Mouse (Mus musculus) limb, embryonic 12.5 days (tissue): ENCODE data around the gene Cyb5r4. TPM values are rescaled to one million over a fixed set of nuclear protein-coding genes. Genes with fewer than 3 reads are reported as not detected.

Experiments used
- ATAC-seq: fragments of 200-750 bp; cut with Nextera tagmentation; 2 replicates; pipeline ENCODE4 v1.8.0; 2017; ENCODE audit warnings: low read depth, moderate TSS enrichment; ENCODE audit not compliant: insufficient number of reproducible peaks, insufficient read depth, low FRiP score, low TSS enrichment
- H3K27ac ChIP-seq: fragments of 300-500 bp; sonication (generic); 2 replicates; pipeline ENCODE4 v1.5.1; 2016; ENCODE audit warnings: mild to moderate bottlenecking, moderate library complexity
- H3K27me3 ChIP-seq: fragments of 300-500 bp; sonication (generic); 2 replicates; pipeline ENCODE4 v1.6.1; 2016; ENCODE audit warnings: mild to moderate bottlenecking, moderate library complexity
- H3K36me3 ChIP-seq: fragments of 300-500 bp; sonication (generic); 2 replicates; pipeline ENCODE4 v1.6.1; 2016; ENCODE audit warnings: mild to moderate bottlenecking, moderate library complexity
- H3K4me1 ChIP-seq: fragments of 300-500 bp; sonication (generic); replicated peaks from 2 replicates; pipeline ENCODE4 v1.6.1; 2016
- H3K4me2 ChIP-seq: fragments of 300-500 bp; sonication (generic); 2 replicates; pipeline ENCODE4 v1.6.1; 2016; ENCODE audit warnings: mild to moderate bottlenecking, moderate library complexity
- H3K4me3 ChIP-seq: fragments of 300-500 bp; sonication (generic); replicated peaks from 2 replicates; pipeline ENCODE4 v1.5.1; 2016; ENCODE audit warnings: mild to moderate bottlenecking
- H3K9ac ChIP-seq: fragments of 300-500 bp; sonication (generic); replicated peaks from 2 replicates; pipeline ENCODE4 v1.6.1; 2016; ENCODE audit warnings: mild to moderate bottlenecking, moderate library complexity
- H3K9me3 ChIP-seq: fragments of 300-500 bp; sonication (generic); 2 replicates; pipeline ENCODE4 v1.6.1; 2016; ENCODE audit warnings: mild to moderate bottlenecking, moderate library complexity
- WGBS: fragments of 180-500 bp; shearing (Covaris S2); methylation state at CpG from one replicate; pipeline ENCODE4 v1.1.7; 2016; 5-methylcytosine and 5-hydroxymethylcytosine counted together
- polyA plus RNA-seq: library from polyadenylated mRNA; unstranded; fragments of >200 nt; fragmentation: Nextera tagmentation; extraction: Ambion mirVana; gene quantifications from 2 replicates; pipeline ENCODE4 v1.2.1, GENCODE M21; 2016

The Cyb5r4 gene
- polyA plus RNA-seq, 1 experiment from 2014 or later: 57.8 TPM

- peaks cover 9% of the 10 kb centered on the region for H3K4me1 ChIP-seq
- no peaks in the 10 kb centered on the region for H3K27me3 ChIP-seq
- no peak overlapping the region for H3K4me2 ChIP-seq
- no peaks in the 10 kb centered on the region for H3K36me3 ChIP-seq
- no peaks in the 10 kb centered on the region for H3K9me3 ChIP-seq
- no peak overlapping the region for H3K4me3 ChIP-seq
- H3K27ac ChIP-seq: no peak overlapping the region
- ATAC-seq: no peak
- H3K9ac ChIP-seq: no peak overlapping the region
These were observed 32.0 kb upstream of the Cyb5r4 start for GRCm38 (mm10) chr9:86989822-86990221.

DNA sequence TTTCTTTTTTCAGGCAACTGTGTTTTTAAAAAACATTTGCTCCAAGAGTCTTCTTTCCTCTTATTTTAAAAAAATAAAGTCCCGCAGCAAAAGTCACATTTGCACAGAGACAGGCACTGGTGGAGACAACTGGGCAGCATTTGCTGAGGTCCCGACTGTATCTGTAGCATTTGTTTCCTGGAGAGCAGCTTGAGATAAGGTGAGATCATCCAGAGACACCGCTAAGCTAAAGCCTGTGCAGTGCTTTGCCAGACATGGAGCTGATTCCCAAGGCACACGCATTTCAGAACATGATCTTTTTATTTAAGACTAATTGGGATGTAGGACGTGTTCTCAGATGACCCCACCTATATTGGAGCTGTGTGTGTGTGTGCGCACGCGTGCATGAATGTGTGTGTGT is 30.1 kb upstream of the Cyb5r4 start:
- no peak overlapping the region for H3K9ac ChIP-seq
- peaks cover 4% of the 10 kb centered on the region for H3K4me1 ChIP-seq
- no peak for ATAC-seq
- H3K4me2 ChIP-seq: no peak overlapping the region
- no peak overlapping the region for H3K4me3 ChIP-seq
- 0 out of 2 replicates have a peak, but pooled peaks cover 4% of the 10 kb centered on the region for H3K9me3 ChIP-seq
- no peaks in the 10 kb centered on the region for H3K27me3 ChIP-seq
- WGBS: 74% methylated on average over 8 of the region's 8 CpGs
- no peaks in the 10 kb centered on the region for H3K36me3 ChIP-seq
- no peak overlapping the region for H3K27ac ChIP-seq

DNA sequence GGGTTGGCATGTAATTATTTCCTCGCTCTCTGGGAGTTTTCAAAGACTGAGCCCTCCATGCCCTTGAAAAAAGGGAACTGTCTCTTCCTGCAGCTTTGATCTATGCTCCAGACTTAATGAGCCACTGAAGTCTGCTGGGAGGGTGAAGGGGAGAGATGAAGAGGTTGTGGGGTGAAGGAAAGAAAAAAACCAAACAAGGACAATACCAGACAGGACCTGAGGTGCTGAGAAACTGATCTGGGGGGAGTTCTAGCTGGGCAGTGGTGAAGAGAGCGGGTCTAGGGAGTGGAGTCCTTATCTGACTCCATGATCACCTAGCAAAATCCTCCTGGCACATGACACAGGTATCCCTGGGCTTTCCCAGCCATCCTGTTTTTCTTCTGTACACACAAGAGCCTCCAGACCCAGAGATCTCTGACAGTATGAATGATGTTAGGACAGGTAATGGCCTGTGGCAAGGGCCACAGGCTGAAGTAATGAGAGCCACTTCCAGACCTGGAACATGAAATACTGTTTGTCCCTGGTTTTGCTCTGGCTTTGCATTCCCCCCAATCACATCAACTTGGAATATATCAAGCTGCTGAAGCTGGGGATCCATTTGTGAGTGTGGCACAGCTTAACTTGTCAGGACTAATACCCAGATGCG is 24.6 kb upstream of the Cyb5r4 start:
- Histone ChIP-seq H3K36me3 (no peaks in the 10 kb centered on the region), H3K27ac (no peak overlapping the region), H3K4me1 (no peaks in the 10 kb centered on the region), H3K4me2 (no peak overlapping the region), H3K9me3 (0 out of 2 replicates have a peak, but pooled peaks cover 4% of the 10 kb centered on the region), H3K27me3 (no peaks in the 10 kb centered on the region), H3K9ac (no peak overlapping the region), H3K4me3 (no peak overlapping the region)
- 50% methylated on average over 3 of the region's 3 CpGs for WGBS
- no peak for ATAC-seq

DNA sequence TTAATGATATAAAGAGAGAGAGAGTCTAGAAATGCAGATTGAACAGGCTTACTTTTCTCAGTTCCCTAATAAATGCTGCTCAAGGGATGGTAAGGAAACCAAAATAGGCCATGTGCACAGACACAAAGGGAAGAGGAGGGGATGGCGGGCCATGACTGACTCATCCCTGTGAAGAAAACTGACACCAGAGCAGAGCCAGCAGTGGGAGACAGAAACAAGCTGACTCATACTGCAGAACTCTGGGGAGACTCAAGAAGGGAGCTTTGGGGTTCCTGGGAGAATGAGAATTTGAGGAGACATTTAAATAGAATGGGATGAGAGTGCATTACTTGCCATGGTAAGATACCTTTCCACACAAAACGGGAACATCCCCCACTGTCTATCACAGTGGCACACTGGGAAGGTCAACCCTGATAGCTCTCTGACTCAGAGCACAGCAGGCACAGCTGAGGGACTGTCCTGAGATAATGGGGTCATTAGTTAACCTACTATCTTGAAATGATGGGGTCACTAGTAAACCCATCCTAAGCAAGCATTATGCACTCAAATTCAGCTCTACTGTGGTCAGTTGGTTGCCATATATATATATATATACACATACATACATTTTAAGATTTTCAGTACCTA is 21.7 kb upstream of the Cyb5r4 start:
- no peak overlapping the region for H3K9ac ChIP-seq
- whole genome bisulfite sequencing: 69% methylated on average over 2 of the region's 2 CpGs
- no peak overlapping the region for H3K27ac ChIP-seq
- H3K27me3 ChIP-seq: no peaks in the 10 kb centered on the region
- H3K9me3 ChIP-seq: 0 out of 2 replicates have a peak, but pooled peaks cover 4% of the 10 kb centered on the region
- no peak overlapping the region for H3K4me2 ChIP-seq
- no peak overlapping the region for H3K4me3 ChIP-seq
- no peaks in the 10 kb centered on the region for H3K36me3 ChIP-seq
- no peak for ATAC-seq
- no peaks in the 10 kb centered on the region for H3K4me1 ChIP-seq

- no peaks in the 10 kb centered on the region for H3K36me3 ChIP-seq
- H3K27ac ChIP-seq: no peak overlapping the region
- no peaks in the 10 kb centered on the region for H3K9me3 ChIP-seq
- no peak overlapping the region for H3K4me3 ChIP-seq
- peaks cover 7% of the 10 kb centered on the region for H3K27me3 ChIP-seq
- H3K4me2 ChIP-seq: no peak overlapping the region
- WGBS: 59% methylated on average over 6 of the region's 6 CpGs
- H3K4me1 ChIP-seq: no peaks in the 10 kb centered on the region
- ATAC-seq: no peak
- H3K9ac ChIP-seq: no peak overlapping the region
These were observed 16.9 kb upstream of the Cyb5r4 start for GRCm38 (mm10) chr9:87004701-87005434.

DNA sequence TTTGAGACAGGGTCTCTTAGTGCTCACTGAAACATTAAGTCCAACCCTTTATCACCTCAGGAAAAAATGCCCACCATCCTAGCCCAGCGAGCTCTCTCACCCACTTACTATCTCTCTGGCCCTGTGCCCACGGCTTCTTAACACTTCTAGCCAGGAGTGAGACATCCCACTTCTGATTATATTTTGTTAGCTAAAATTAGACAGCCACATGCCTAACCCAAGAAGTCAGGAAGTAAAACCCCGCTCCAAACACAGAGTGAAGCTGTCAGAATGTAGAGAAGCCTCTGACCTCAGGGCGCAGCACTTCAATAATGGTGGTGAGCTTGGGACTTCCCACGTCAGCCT is 16.4 kb upstream of the Cyb5r4 start:
- ATAC-seq: no peak
- Histone ChIP-seq H3K4me2 (no peak overlapping the region), H3K9me3 (no peaks in the 10 kb centered on the region), H3K4me3 (no peak overlapping the region), H3K36me3 (no peaks in the 10 kb centered on the region), H3K27ac (no peak overlapping the region), H3K4me1 (no peaks in the 10 kb centered on the region), H3K27me3 (peaks cover 7% of the 10 kb centered on the region), H3K9ac (no peak overlapping the region)
- 65% methylated on average over 5 of the region's 5 CpGs for WGBS

DNA sequence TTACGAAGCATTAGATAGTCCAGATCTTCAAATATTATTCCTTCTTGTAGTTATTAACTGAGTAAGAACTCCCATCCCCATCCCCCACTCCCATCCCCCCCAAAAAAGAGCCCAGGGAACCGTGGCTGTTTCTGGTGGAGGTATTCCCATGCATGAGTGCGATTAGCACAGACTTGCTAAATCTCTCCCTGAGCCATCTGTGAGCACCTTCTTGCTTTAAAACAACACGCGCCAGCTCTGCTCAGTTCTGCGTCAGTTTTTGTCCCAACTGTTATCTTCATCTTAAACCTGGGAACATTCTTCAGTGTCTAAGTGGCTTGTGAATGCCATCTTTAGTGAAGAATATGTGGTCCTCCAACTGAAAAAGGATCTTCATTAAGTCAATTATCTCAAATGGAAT is 13.3 kb upstream of the Cyb5r4 start:
- Histone ChIP-seq H3K4me3 (no peak overlapping the region), H3K36me3 (no peaks in the 10 kb centered on the region), H3K9ac (no peak overlapping the region), H3K4me1 (no peaks in the 10 kb centered on the region), H3K9me3 (no peaks in the 10 kb centered on the region), H3K27me3 (peaks cover 22% of the 10 kb centered on the region), H3K4me2 (no peak overlapping the region), H3K27ac (no peak overlapping the region)
- WGBS: 41% methylated on average over 6 of the region's 6 CpGs
- no peak for ATAC-seq

GRCm38 (mm10) chr9:87008919-87009318 is 12.9 kb upstream of the Cyb5r4 start:
- 85% methylated on average over 1 of the region's 1 CpGs for WGBS
- Histone ChIP-seq H3K4me2 (no peak overlapping the region), H3K36me3 (no peaks in the 10 kb centered on the region), H3K9ac (no peak overlapping the region), H3K27ac (no peak overlapping the region), H3K27me3 (peaks cover 23% of the 10 kb centered on the region), H3K4me1 (no peaks in the 10 kb centered on the region), H3K9me3 (no peaks in the 10 kb centered on the region), H3K4me3 (no peak overlapping the region)
- no peak for ATAC-seq

DNA sequence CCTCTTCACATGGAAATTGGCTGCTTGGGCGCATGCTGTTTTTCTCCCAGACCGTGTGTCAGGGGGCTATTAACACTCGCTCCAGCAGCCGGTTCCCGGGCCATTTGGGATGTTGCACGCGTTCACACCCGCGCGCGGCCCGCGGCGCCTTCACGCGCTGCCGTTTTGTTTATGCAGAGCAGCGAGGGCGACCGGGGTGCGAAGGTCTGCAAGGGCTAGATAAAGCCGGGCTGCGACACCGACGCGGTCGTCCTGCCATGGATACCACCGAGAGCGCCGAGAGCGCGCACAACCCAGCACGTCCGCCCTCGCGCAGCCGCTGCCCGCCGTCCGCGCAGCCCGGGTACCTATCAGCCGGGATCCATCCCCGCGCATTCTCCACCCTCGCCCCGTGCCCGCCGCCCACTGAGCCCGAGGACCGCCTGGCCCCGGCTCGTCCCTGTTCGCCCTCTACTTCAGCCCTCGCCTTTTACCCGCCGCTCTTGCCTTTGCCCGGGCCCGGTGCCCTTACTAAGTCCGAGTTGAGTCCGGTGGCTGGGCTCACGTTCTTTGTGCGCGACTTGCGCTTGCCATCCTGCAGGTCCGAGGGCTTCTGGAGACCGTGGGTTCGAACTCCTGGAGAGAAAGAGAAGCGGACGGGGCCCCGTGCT is 6.4 kb upstream of the Cyb5r4 start, which contains the start of gene Ripply2:
Gene Ripply2 (plus strand): TSS at position 250 of the 650 bp plus-strand sequence.
- Histone ChIP-seq H3K36me3 (no peaks in the 10 kb centered on the region), H3K27ac (no peak within 1 kb of the TSS), H3K4me2 (peak within 1 kb of the TSS; percentile 88), H3K4me3 (peak within 1 kb of the TSS; percentile 54), H3K9ac (peak within 1 kb of the TSS; percentile 37; the same call in 1 of the 2 replicates), H3K4me1 (peaks cover 10% of the 10 kb centered on the region), H3K9me3 (no peaks in the 10 kb centered on the region), H3K27me3 (peaks cover 55% of the 10 kb centered on the region)
- no peak; the same call in 1 of the 2 replicates for ATAC-seq
- WGBS: under 1% methylated on average over 71 of the region's 71 CpGs

DNA sequence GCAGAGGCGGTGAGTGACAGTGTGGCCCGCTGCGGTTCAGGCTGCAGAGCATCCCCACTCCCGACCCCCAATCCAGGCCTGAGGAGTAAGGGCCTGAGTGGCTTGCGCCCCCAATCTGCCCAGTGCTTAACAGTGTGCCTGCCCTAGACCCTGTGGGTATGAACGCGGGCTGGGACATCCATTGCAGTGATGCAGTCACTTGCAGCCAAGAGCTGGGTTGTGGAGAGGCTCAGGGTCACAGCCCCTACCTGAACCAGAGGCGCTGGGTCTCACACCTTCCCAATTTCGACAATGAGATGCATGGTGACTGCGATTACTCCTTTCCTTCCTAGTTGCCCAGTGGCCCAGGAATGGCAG is 5.9 kb upstream of the Cyb5r4 start:
- H3K4me2 ChIP-seq: peak overlapping the region; percentile 88
- no peaks in the 10 kb centered on the region for H3K36me3 ChIP-seq
- ATAC-seq: no peak; the same call in 1 of the 2 replicates
- peaks cover 10% of the 10 kb centered on the region for H3K4me1 ChIP-seq
- peak overlapping the region; percentile 37; the same call in 1 of the 2 replicates for H3K9ac ChIP-seq
- peaks cover 55% of the 10 kb centered on the region for H3K27me3 ChIP-seq
- 2% methylated on average over 10 of the region's 10 CpGs for WGBS
- no peaks in the 10 kb centered on the region for H3K9me3 ChIP-seq
- peak overlapping the region; percentile 54 for H3K4me3 ChIP-seq
- no peak overlapping the region for H3K27ac ChIP-seq

DNA sequence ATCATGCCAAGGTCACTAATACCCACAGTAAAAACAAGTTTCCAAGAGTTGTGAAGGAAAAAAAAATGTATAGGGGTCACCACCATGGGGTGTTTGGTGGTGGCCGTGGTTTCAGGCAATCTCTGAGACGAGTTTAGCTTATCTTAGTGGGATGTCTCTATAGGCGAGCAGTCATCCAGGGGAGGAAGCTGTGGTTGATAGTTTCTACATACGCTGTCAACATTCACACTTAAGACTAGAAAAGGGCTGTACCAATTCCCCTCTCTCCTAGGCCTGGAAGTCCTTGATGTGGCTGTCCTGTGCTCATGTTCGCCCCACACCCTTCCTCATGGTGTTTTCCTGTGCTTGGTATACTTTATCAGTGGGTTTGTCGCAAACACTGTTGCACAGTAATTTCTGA is 4.0 kb downstream of the Cyb5r4 start:
- Histone ChIP-seq H3K9ac (no peak overlapping the region), H3K4me3 (no peak overlapping the region), H3K36me3 (no peaks in the 10 kb centered on the region), H3K27me3 (no peaks in the 10 kb centered on the region), H3K4me1 (peaks cover 11% of the 10 kb centered on the region; the same call in 1 of the 2 replicates), H3K27ac (no peak overlapping the region), H3K9me3 (no peaks in the 10 kb centered on the region), H3K4me2 (no peak overlapping the region)
- WGBS: 79% methylated on average over 6 of the region's 6 CpGs
- no peak for ATAC-seq
